Mouse (Mus musculus): ENCODE data around the gene Col4a3bp. TPM values are rescaled to one million over a fixed set of nuclear protein-coding genes. Genes with fewer than 3 reads are reported as not detected.

Gene Col4a3bp
- polyA plus RNA-seq, 1 experiment from 2014 or later: 9.0 TPM

Other genes starting within 250 kb of the Col4a3bp start
- gene Poc5, start 154.3 kb upstream of the Col4a3bp start, polyA plus RNA-seq (2015; fragmentation: Nextera tagmentation; extraction: Ambion mirVana): 15.8 and 23.3 TPM in 2 replicates
- 0.10 TPM in 1 of 2 replicates, not detected in the other for gene Ankdd1b, start 71.4 kb upstream of the Col4a3bp start, polyA plus RNA-seq (2015; fragmentation: Nextera tagmentation; extraction: Ambion mirVana)
- gene Gm17622, start 51.9 kb upstream of the Col4a3bp start, polyA plus RNA-seq (2015; fragmentation: Nextera tagmentation; extraction: Ambion mirVana): not detected in 2 replicates
- 6.0 and 7.2 TPM in 2 replicates for gene Polk, start within 50 bp of the Col4a3bp start, polyA plus RNA-seq (2015; fragmentation: Nextera tagmentation; extraction: Ambion mirVana)
- gene Hmgcr, start 128.3 kb downstream of the Col4a3bp start, polyA plus RNA-seq (2015; fragmentation: Nextera tagmentation; extraction: Ambion mirVana): 61.6 and 62.3 TPM in 2 replicates
- 0.03 TPM in 1 of 2 replicates, not detected in the other for gene Ankrd31, start 205.7 kb downstream of the Col4a3bp start, polyA plus RNA-seq (2015; fragmentation: Nextera tagmentation; extraction: Ambion mirVana)

Measured in thymus, postnatal 0 days (tissue).